Mouse (Mus musculus) T-cell, adult 2 months (primary cell): ENCODE measurements around the gene Ncbp2.
"Not testable (repeated sequence)": the region's sequence is repeated elsewhere in the genome, so short reads cannot be mapped to it uniquely, and the experiment has no call there.

Experiments
- DNase-seq: peaks from one replicate; pipeline ENCODE4 v3.0.0; 2022; ENCODE audit warnings: low spot score

Ncbp2 gene

DNA sequence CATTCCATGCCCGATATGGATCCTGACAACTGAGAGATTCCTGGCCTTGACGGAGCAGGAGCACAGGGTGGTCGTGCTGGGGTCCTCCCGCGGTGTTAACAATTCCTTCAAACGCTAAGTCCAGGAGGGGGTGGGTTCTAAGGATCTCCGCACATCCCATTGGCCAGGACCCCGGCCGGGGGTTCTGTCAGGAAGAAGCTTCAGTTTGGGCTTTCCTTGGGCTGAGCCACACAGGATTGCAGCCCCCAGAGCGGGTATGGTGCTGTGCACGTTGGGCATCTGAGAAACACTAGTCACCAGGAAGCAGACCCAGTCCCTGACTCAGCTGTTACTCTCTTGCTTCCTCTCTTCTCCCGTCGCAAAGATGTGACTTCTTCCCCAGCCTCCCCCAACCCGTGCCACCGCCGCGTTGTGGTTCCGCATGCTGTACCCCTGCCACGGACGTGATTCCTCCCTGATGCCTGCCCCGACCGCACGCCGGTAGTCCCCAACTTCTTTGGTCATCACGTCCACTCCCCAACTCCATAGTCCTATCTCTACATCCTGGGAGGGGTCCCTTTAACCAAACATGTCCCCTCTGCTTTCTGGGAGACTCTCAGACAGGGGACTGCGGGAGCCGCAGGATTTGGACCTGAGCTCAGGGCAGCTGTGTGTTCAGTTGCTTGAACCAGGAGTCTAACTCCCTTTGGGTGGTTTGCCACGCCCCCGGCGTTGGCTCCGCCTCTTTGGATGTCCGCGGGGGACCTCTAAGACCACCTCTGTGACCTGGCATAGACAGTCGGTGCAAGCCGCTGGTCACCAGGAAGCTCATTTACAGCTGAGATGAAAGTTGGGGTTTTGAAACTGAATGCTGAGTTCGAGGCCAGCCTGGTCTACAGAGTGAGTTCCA, 13.0 kb upstream of the Ncbp2 start:
- DNase-seq: peak; percentile 15

DNA sequence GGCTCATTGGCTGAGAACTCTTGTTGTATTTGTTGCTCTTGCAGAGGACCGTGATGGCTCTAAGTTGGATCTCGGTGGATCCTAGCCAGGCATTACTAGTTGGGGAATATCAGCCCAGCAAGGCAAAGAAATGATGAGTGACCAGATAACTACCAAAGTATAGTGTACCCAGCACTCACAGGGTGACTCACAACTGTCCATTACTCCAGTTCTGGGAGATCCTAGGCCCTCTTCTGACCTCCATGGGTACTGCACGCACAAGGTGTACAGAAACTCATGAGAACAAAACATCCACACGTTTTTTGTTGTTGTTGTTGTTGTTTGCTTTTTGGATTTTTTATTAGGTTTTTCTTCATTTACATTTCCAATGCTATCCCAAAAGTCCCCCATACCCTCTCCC, 11.7 kb upstream of the Ncbp2 start:
- DNase-seq: no peak

DNA sequence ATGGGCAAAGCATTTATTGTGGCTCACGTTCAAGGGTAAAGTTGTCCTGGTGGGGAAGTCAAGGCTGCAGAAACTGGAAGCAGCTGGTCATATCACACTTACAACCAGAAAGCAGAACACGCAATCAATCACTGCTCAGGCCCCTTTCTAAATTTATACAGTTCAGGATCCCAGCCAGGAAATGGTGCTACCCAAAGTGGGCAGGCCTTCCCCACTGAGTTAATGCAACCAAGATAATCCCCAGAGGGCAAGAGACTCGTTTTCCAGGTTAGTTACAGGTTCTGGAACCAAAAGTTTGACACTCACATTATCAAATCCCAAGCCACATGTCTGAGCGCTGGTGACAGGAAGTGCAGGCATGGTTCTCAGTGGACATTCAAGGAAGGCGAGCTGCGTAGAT, 9.5 kb upstream of the Ncbp2 start:
- DNase-seq: no peak

DNA sequence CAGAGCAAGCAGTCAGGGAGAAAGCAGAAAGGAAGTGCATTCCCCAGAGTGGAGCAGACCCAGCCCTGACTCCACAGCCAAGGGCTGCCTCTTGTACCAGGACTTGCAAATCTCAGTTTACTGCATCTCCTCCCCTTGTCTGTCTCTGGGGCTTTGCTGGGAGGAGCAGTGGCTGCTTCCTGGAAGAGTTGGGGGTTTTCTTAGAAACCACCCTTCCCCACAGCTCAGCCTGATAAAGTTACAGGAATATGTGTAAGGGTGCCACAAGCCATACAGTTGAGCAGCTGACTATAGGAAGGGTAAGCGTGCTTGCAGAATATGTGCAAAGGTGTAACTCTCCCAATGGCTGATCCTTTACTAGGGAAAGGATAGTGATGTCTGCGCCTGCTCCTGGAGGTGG, 7.7 kb upstream of the Ncbp2 start:
- no peak for DNase-seq

DNA sequence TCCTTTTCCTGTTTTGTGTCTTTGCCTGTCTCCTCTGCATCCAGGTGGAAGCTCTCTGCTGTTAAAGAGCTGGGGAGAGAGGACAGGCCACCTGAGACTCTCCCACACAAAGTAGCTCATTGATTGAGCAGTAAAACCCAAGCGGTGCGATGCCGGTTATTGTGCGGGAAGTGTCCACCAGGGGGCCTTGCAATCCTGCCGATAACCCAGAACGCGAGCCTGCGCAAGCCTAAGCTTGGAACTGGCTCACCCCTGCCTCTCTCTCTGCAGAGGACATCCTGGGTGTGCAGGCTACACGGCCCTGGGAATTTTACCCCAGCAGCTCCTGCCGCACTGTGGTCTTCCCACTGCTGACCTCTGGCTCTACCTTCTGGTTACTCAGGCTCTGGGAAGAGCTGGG, 4.3 kb upstream of the Ncbp2 start:
- DNase-seq: peak; percentile 74

DNA sequence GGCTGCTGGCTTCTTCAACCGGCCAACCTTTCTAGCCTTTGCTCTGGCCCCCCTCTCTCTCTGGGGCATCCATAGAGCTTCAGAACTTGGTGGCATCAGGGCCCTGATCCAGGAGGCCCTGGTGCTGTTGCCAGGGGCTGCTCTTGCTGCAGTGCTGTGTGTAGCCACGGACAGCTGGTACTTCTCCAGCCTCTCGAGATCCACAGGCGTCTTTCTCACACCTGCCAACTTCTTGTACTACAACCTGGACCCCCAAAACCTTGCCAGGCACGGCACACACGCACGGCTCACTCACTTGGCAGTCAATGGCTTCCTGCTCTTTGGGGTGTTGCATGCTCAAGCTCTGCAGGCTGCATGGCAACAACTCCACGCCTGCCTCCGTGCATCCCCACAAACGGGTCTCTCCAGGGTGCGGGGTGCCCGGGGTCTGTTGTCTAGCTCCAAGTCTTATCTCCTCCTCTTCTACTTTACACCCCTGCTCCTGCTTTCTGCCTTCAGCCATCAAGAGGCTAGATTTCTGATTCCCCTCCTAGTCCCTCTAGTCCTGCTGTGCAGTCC, 3.5 kb upstream of the Ncbp2 start:
- DNase-seq: no peak

DNA sequence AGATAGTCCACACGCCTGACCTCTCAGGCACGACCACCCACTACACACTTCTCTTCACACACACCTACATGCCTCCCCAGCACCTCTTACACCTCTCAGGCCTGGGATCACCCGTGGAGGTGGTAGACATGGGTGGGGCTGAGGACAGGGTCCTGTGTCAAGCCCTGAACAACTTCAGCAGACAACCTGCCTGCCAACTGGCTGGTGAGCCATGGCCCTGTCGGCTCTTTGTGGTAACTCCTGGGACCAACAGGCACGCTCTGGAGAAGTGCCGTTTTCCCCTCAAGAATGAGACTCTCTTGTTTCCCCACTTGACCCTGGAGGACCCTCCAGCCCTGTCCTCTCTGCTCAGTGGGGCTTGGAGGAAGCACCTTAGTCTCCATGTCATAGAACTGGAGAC, 2.9 kb upstream of the Ncbp2 start:
- DNase-seq: no peak

DNA sequence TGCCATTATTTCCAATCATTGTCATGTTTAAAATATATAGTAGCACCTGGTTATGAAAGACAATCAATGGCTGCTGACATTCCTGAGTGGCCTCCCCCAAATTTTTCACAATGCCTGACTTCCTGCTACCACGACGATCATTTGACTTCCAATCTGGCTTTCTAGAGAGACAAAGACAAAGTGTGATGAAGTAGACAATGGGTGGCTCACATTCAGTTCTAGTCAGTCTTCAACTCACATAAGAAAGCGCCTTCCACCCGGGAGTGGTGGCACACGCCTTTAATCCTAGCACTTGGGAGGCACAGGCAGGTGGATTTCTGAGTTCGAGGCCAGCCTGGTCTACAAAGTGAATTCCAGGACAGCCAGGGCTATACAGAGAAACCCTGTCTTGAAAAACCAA, 2.3 kb upstream of the Ncbp2 start:
- not testable (repeated sequence) for DNase-seq

DNA sequence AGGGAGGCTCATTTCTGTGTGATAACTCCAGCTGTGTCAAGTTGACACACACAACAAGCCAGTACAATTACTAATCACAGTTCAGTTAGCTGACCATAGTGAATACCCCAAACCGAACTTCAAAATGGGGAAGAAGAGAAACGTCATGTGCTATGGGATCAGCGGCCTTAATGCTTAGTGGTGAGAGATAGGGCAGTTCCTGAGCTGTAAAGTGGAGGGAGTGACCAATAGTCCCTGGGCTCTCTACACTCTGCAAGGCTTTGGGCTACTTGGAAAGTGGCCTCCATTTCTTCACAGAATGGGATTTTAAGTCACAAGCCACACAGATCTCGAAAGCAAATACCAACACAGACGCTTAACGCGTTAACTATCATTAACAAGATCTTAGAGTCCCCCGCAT, 980 bp upstream of the Ncbp2 start:
- DNase-seq: no peak

DNA sequence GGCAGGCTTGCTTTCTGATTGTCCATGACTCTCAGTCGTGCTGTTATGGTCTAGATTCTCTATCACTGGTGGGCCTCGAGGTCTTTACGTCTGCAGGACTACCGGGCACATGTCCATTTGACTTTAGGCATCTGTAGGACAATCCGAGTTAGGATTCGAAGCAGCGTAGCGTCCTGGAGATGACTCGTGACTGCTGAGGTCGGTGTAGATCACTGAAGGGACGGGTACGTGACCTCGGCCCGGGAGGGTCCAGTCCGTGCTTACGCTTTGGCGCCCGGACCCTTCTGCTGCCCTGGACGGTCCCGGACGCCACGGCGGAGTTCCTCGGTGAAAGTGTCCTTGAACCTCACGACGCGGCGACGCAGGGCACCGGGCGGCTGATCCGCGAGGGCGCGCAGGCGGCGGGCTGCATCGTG, 404 bp upstream of the Ncbp2 start:
- DNase-seq: no peak

DNA sequence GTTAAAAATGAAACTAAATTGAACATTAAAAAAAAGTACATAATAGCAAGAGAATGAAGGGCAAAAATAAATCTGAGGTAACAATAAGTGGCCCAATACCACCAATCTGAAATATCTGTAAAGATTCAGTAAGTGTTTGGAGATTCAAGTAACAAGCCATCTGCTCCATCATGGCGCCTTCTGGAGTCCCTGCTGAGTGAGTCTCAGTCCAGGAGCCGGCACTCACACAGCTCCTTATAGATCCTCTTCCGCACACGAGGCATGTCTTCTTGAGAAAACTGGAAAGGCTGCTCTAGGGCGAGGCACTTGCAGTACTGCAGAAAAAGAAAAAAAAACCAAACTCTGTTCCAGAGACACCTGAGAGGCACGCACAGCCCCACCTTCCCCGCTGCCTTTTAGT, 14.9 kb downstream of the Ncbp2 start:
- no peak for DNase-seq

DNA sequence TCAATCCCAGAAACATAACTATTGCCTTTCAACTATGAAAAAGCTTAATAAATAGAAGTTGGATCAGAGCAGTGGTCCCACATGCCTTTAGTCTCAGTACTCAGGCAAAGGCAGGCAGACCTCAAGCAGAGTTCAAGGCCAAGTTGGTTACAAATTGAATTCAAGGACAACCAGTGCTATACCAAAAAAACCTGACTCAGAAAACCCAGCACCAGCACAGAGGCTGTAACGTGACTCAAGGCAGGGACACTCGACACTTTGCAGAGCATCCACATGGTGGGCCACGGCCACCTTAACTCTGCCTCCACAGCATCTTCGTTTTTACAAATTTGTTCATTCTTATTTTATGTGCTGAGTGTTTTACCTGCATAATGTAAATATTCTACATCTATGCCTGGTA, 26.9 kb downstream of the Ncbp2 start:
- no peak for DNase-seq

DNA sequence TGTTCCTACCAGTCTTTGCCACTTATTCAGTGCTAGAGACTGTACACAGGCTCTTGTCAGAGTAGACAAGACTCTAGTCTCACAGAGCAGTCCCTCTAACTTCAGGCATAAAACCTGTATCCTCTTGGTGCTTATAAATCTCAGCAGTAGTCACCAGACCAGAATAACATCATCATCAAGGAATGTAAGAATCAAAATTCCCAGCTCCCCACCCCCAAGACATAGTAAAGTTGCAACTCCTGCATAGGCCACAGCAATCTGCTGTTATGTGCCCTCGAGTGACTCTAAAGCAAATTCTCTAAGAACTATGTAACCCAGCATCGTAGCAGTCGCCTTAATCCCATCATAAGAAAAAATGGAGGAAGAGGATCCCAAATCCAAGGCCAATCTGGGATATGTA, 31.2 kb downstream of the Ncbp2 start:
- DNase-seq: no peak

DNA sequence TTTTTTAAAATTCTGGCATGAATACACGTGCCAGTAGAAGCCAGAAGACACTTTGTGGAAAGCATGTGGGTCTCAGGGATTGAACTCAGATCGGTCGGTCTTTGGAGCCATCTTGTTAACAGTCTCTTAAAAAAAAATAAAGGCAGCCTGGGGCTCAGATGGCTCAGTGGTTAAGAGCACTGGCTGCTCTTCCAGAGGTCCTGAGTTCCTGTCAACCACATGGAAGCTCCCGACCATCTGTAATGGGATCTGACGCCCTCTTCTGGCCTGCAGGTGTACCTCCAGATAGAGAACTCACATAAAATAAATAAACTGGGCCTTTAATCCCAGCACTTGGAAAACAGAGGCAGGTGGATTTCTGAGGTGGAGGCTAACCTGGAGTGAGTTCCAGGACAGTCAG, 32.6 kb downstream of the Ncbp2 start:
- no peak for DNase-seq

DNA sequence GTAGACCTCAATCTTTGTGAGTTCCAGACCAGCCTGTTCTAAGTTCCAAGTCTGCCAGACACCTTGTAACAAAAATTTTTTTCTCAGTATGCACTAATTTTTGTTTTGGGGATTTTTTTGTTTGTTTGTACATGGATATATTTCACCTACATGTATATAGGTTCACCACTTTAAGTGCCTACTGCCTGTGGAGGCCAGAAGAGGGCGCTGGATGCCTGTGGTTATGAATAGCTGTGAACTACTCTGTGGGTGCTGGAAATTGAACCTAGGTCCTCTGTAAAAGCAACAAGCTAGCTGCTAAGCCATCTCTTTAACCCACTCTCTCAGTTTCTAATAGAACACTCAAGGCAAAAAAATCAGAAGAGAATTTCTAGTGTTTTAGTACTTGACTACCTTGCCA, 43.7 kb downstream of the Ncbp2 start:
- no peak for DNase-seq

DNA sequence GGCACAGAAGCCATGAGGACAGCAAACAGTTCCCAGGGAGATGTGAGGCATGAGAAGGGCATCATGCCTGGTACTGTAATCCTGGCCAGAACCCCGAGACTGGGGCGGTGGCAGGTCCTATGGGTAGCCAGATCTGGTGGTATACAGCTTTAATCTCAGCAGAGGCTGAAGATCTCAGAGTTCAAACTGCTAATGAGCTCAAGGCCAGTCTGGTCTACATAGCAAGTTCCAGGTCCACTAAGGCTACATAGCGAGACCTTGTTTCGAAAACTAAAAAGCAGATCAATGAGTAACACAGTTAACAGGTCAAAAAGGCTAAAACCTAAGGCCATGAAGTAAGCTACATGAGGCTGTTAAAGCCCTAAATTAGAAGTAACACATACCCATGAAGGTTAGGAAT, 44.9 kb downstream of the Ncbp2 start:
- no peak for DNase-seq

DNA sequence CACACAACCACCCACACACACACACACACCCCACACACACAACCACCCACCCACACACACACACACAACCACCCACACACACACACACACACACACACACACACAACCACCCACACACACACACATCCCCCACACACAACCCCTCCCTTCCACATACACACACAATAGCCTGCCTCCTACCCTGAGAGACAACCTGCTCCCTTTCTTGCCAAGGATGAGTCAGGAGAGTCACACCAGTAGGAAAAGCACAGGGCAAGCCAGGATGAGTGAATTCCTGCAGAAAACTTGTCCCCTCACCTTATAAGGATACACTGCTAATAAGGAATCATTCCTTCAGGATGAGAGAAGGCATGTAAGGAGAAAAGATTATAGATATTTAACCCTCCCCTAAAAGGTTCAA, 45.6 kb downstream of the Ncbp2 start:
- DNase-seq: no peak

DNA sequence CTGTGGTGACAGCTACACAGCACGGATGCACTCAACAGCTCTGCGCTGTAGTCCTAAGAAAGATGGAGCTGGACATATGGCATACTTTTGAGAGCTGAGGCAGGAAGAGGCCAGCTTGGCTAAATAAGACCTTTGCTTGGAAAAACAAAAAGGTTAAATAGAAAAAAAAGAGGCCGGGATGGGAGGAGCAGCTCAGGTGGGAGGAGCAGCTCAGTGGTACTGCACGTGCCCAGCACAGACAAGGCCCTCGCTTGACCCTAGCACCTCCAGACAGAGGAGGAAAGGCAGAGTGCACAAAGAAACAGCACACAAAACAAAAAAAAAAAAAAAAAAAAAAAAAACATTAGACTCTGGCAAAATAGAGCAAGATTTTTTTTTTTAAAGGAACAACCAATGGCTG, 48.1 kb downstream of the Ncbp2 start:
- DNase-seq: no peak

DNA sequence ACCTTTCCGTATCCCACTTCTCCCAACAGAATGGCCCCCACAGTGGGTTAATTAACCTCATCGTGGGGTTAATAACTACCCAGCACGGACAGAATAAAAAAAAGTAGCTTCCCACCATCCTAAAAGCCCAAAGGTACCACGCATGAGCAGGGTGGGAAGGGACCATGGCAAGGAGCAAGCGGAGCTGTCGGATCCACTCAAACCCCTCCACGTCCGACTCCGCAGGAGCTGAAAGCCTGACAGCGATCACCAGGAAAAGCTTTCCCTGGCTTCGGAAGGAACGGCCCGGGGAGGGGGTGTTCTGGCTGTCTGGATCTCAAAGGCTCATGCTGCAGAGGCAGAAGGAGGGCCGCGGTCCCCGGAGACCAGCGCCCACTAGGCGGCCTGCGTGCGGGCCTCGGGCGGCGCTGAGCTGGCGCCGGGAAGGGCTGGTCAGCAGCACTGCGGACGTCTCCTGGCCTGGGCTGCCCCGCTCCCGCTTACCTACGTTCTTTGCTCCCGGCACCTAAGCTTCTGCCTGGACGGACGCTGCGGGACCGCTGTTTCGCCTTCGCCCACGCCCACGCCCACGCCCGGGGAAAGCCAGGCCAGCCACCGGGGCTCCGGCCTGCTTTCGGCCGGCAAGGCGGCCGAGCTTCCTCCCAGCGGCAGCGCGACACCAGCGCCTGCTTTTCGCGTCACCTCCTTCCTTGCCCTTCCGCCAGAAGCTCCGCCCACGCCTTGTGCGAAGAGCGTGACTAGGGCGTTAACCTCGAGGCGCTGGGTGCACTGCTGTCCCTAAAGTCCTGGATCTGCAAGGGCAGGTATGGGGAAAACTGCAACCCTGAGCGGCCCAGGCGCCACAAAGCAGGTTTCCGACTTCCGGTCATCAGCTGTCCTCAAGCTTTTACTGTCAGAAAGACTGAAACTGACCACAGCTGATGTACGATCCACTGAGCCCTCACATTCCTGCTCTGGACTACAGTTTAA, 54.5 kb downstream of the Ncbp2 start, which contains the start of gene Senp5:
Senp5 (minus strand) TSS at position 779 of the 969 bp plus-strand sequence.
- peak; percentile 87 for DNase-seq

DNA sequence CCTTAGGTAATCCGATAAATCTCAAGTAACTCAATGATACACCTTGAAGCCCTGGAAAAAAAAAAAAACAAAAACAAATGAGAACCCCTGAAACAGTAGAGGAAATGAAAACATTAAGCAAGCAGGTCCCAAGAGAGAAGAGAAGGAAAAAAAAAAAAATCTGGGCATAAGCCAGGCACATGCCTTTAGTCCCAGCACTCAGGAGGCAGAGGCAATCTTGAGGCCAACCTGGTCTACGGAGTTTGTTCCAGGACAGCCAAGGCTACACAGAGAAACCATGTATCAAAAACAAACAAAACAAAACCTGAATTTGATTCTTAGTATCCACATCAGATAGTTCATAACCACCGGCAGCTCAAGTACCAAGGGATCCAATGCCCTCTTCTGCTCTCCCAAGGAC, 56.4 kb downstream of the Ncbp2 start:
- no peak for DNase-seq

DNA sequence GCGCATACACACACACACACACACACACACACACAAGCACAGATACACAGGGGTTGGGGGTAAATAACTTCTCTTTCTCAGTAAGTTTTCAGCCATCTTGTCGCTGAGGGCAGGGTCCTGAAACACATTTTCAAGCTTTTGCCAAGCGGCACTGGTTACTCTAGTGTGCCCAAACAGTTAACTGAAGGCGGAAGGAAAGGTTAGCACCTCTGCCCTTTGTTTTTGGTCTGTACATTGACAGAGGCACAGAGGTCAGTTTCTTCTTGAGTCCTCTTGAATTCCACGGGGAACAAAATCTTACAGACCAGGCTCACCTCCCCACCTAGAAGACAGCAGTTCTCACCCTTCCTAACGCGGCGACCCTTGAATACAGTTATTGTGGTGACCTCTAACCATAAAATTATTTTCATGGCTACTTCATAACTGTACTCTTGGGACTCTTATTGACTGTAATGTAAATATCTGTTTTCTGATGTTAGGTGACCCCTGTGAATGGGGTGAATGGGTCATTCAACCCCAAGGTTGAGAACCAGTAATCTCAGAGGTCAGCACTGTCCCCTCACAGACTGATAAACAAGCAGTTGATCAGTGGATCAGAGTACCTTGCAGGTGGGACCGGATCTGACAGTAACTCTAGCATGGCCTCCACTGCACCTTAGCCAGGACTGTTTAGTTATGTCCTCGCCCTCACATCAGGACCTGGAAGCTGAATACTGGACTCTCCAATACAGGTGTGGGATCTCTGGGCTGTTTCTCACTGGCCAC, 60.4 kb downstream of the Ncbp2 start:
- DNase-seq: no peak

DNA sequence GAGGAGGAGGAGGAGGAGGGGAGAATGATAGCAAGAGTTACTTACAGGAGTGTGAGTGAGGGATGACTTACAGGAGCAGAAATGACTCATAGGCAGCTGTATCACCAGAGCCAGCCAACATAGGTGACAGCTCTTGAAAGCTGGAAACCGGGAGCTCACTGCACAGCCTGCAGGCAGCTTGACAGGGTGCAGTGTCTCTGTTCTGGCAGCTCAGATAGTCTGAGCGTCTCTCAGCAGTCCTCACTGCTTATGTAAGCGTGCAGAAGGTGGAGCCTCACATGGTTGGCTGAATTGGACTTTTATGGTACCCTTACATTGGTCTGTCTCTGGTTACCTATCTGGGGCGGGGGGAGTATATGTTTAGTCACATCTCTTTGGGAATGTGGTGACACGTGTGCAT, 61.6 kb downstream of the Ncbp2 start:
- DNase-seq: peak; percentile 4
